Mouse (Mus musculus) heart, postnatal 0 days (tissue): ENCODE results near the gene Gosr2. TPM values are rescaled to one million over a fixed set of nuclear protein-coding genes. Genes with fewer than 3 reads are reported as not detected.
A peak's percentile ranks its signal among the peaks of the same experiment; 100 is the strongest.

ENCODE experiments used
- ATAC-seq: fragments of 200-750 bp; cut with Nextera tagmentation; 2 replicates; pipeline ENCODE4 v1.8.0; 2017; ENCODE audit warnings: low read depth, moderate number of reproducible peaks, moderate library complexity; ENCODE audit not compliant: insufficient read depth
- DNase-seq: peaks from one replicate; pipeline ENCODE4 v3.0.0-alpha.2; 2016; ENCODE audit warnings: low spot score
- H3K27ac ChIP-seq: fragments of 300-500 bp; sonication (generic); 2 replicates; pipeline ENCODE4 v1.5.1; 2014; ENCODE audit warnings: low read depth, mild to moderate bottlenecking
- H3K27me3 ChIP-seq: fragments of 300-500 bp; sonication (generic); 2 replicates; pipeline ENCODE4 v1.6.1; 2014; ENCODE audit warnings: low read length, mixed read lengths; ENCODE audit not compliant: control insufficient read depth, insufficient read depth
- H3K36me3 ChIP-seq: fragments of 300-500 bp; sonication (generic); replicated peaks from 2 replicates; pipeline ENCODE4 v1.6.1; 2014; ENCODE audit warnings: low read length, mixed read lengths; ENCODE audit not compliant: control insufficient read depth, insufficient read depth
- H3K4me1 ChIP-seq: fragments of 300-500 bp; sonication (generic); 2 replicates; pipeline ENCODE4 v1.6.1; 2014; ENCODE audit warnings: antibody characterized with exemption; ENCODE audit not compliant: control insufficient read depth, insufficient read depth
- H3K4me2 ChIP-seq: fragments of 300-500 bp; sonication (generic); 2 replicates; pipeline ENCODE4 v1.6.1; 2014; ENCODE audit warnings: low read depth, mild to moderate bottlenecking, low read length, moderate library complexity
- H3K4me3 ChIP-seq: fragments of 300-500 bp; sonication (generic); 2 replicates; pipeline ENCODE4 v1.5.1; 2014; ENCODE audit warnings: low read depth, low read length
- H3K9ac ChIP-seq: fragments of 300-500 bp; sonication (generic); replicated peaks from 2 replicates; pipeline ENCODE4 v1.6.1; 2014; ENCODE audit warnings: low read depth, low read length, mixed read lengths
- H3K9me3 ChIP-seq: fragments of 300-500 bp; sonication (generic); replicated peaks from 2 replicates; pipeline ENCODE4 v1.6.1; 2016; ENCODE audit warnings: low read length; ENCODE audit not compliant: control insufficient read depth
- CTCF ChIP-seq: IDR thresholded peaks from 2 replicates; pipeline ENCODE4 v1.5.1; 2016; ENCODE audit warnings: antibody characterized with exemption, control low read depth, low read depth
- EP300 ChIP-seq: IDR thresholded peaks from 2 replicates; pipeline ENCODE4 v1.6.1; 2016; ENCODE audit warnings: antibody characterized with exemption, low read depth
- WGBS: fragments of 180-500 bp; shearing (Covaris S2); extraction: QIAGEN DNeasy Blood & Tissue Kit; methylation state at CpG from one replicate; pipeline ENCODE4 v1.1.7; 2014; 5-methylcytosine and 5-hydroxymethylcytosine counted together
- polyA plus RNA-seq: library from polyadenylated mRNA; unstranded; fragments of >200 nt; fragmentation: Nextera tagmentation; extraction: Ambion mirVana; gene quantifications from 2 replicates; pipeline ENCODE4 v1.2.1, GENCODE M21; 2015
- total RNA-seq: library from RNA; depleted of rRNA; stranded (reverse); fragments of >200 nt; gene quantifications from 2 replicates; pipeline ENCODE4 v1.2.3, GENCODE M21; 2014; ENCODE audit warnings: low replicate concordance

The Gosr2 gene
- total and polyA plus RNA-seq, 2 experiments from 2014 or later = 56.8 to 73.8 TPM

GRCm38 (mm10) chr11:103707005-103707404, 9.3 kb upstream of the Gosr2 start:
- WGBS = 46% methylated on average over 8 of the region's 8 CpGs
- peak; percentile 87 for ATAC-seq
- peak; percentile 64 for DNase-seq
- Histone ChIP-seq H3K4me3 (no peak overlapping the region), H3K9me3 (no peaks in the 10 kb centered on the region), H3K4me1 (no peaks in the 10 kb centered on the region), H3K4me2 (no peak overlapping the region), H3K27ac (peak overlapping the region; percentile 62), H3K27me3 (no peaks in the 10 kb centered on the region), H3K9ac (no peak overlapping the region), H3K36me3 (no peaks in the 10 kb centered on the region)
- TF ChIP-seq CTCF (peak; percentile 5; the same call in 1 of the 2 replicates), EP300 (peak; percentile 54; the same call in 1 of the 2 replicates)

GRCm38 (mm10) chr11:103698226-103698625, 528 bp upstream of the Gosr2 start:
- DNase-seq = peak; percentile 38
- Histone ChIP-seq H3K4me1 (peaks cover 7% of the 10 kb centered on the region; the same call in 1 of the 2 replicates), H3K9me3 (no peaks in the 10 kb centered on the region), H3K4me3 (peak overlapping the region; percentile 97), H3K27me3 (no peaks in the 10 kb centered on the region), H3K4me2 (peak overlapping the region; percentile 88), H3K36me3 (no peaks in the 10 kb centered on the region), H3K9ac (peak overlapping the region; percentile 90), H3K27ac (peak overlapping the region; percentile 99)
- 54% methylated on average over 2 of the region's 2 CpGs for WGBS
- peak; percentile 8; the same call in 1 of the 2 replicates for TF ChIP-seq EP300
- no peak for TF ChIP-seq CTCF
- ATAC-seq = no peak

- Histone ChIP-seq H3K4me3 (peak overlapping the region; percentile 97), H3K9me3 (no peaks in the 10 kb centered on the region), H3K9ac (peak overlapping the region; percentile 90), H3K36me3 (no peaks in the 10 kb centered on the region), H3K27ac (peak overlapping the region; percentile 99), H3K27me3 (no peaks in the 10 kb centered on the region), H3K4me1 (peaks cover 7% of the 10 kb centered on the region), H3K4me2 (peak overlapping the region; percentile 88)
- WGBS = 2% methylated on average over 18 of the region's 18 CpGs
- DNase-seq (no peak), ATAC-seq (peak; percentile 53)
- TF ChIP-seq EP300 (no peak), CTCF (no peak)
Measured at GRCm38 (mm10) chr11:103696851-103697564, 690 bp downstream of the Gosr2 start.

- WGBS = 28% methylated on average over 1 of the region's 1 CpGs
- ATAC-seq = no peak
- no peak overlapping the region for H3K4me3 ChIP-seq
- H3K9me3 ChIP-seq = no peaks in the 10 kb centered on the region
- no peak for DNase-seq
- 0 out of 2 replicates have a peak, but pooled peaks cover 9% of the 10 kb centered on the region for H3K36me3 ChIP-seq
- H3K27me3 ChIP-seq = no peaks in the 10 kb centered on the region
- no peak overlapping the region for H3K27ac ChIP-seq
- no peak for TF ChIP-seq CTCF
- no peak for TF ChIP-seq EP300
- H3K9ac ChIP-seq = no peak overlapping the region
- no peak overlapping the region for H3K4me2 ChIP-seq
- peaks cover 36% of the 10 kb centered on the region for H3K4me1 ChIP-seq
Measured at GRCm38 (mm10) chr11:103693241-103693640, 4.5 kb downstream of the Gosr2 start.

GRCm38 (mm10) chr11:103691036-103691435, 6.7 kb downstream of the Gosr2 start:
- Histone ChIP-seq H3K9ac (no peak overlapping the region), H3K36me3 (peaks cover 29% of the 10 kb centered on the region), H3K27me3 (no peaks in the 10 kb centered on the region), H3K4me1 (peaks cover 36% of the 10 kb centered on the region), H3K9me3 (no peaks in the 10 kb centered on the region), H3K4me3 (no peak overlapping the region), H3K27ac (no peak overlapping the region), H3K4me2 (no peak overlapping the region)
- WGBS = 29% methylated on average over 1 of the region's 1 CpGs
- DNase-seq = no peak
- no peak for TF ChIP-seq CTCF
- TF ChIP-seq EP300 = no peak
- no peak for ATAC-seq

- H3K4me3 ChIP-seq = no peak overlapping the region
- TF ChIP-seq EP300 = no peak
- no peak for TF ChIP-seq CTCF
- H3K36me3 ChIP-seq = peaks cover 47% of the 10 kb centered on the region
- WGBS = 32% methylated on average over 3 of the region's 3 CpGs
- peaks cover 36% of the 10 kb centered on the region for H3K4me1 ChIP-seq
- H3K27me3 ChIP-seq = no peaks in the 10 kb centered on the region
- H3K9ac ChIP-seq = no peak overlapping the region
- ATAC-seq (no peak), DNase-seq (no peak)
- peak overlapping the region; percentile 52; the same call in 1 of the 2 replicates for H3K27ac ChIP-seq
- no peaks in the 10 kb centered on the region for H3K9me3 ChIP-seq
- no peak overlapping the region for H3K4me2 ChIP-seq
Measured at GRCm38 (mm10) chr11:103688980-103689378, 8.7 kb downstream of the Gosr2 start.
